Mouse (Mus musculus) B cell, adult 67 days (primary cell): ENCODE data around the gene Gm3618. TPM values are rescaled to one million over a fixed set of nuclear protein-coding genes. Genes with fewer than 3 reads are reported as not detected.

Experiments
- total RNA-seq, 2 experiments: library from RNA; stranded (reverse); gene quantifications; 4 replicates each; pipeline ENCODE4 v1.2.4; 2023

Gene Gm3618
- not detected for total RNA-seq

GRCm38 (mm10) chr14:6343578-6343977, at the start of gene Gm3618:
Gene Gm3618, minus strand, starts transcription at chr14:6343678.

GRCm38 (mm10) chr14:6390219-6390618, 46.7 kb upstream of the Gm3618 start, which contains the start of gene Gm16440:
Gene Gm16440, minus strand, starts transcription at chr14:6390319.

GRCm38 (mm10) chr14:6304743-6305142, 38.7 kb downstream of the Gm3618 start, which contains the start of gene Gm21103:
Gene Gm21103, minus strand, starts transcription at chr14:6304843.

GRCm38 (mm10) chr14:6286931-6287715, 56.4 kb downstream of the Gm3618 start, which contains the start of gene Gm3411:
Gene Gm3411, minus strand, starts transcription at chr14:6287250.

Other genes starting within 250 kb of the Gm3618 start
- gene Gm8206, start 249.7 kb downstream of the Gm3618 start, total RNA-seq, result not detected
- gene Gm3468, start 235.0 kb downstream of the Gm3618 start, total RNA-seq, result not detected
- not detected for gene Gm3476, start 217.9 kb downstream of the Gm3618 start, total RNA-seq
- not detected for gene Gm21560, start 124.4 kb downstream of the Gm3618 start, total RNA-seq
- gene Gm3411, start 56.4 kb downstream of the Gm3618 start, total RNA-seq, result not detected
- not detected for gene Gm21103, start 38.8 kb downstream of the Gm3618 start, total RNA-seq
- gene Gm16440, start 46.6 kb upstream of the Gm3618 start, total RNA-seq, result not detected
- gene Gm3591, start 68.8 kb upstream of the Gm3618 start, total RNA-seq, result under 1 TPM in 1 of 2 experiments, not detected in 1; 0.59 TPM
- gene Gm3594, start 100.9 kb upstream of the Gm3618 start, total RNA-seq, result not detected
- gene Gm8356, start 193.6 kb upstream of the Gm3618 start, total RNA-seq, result not detected
- not detected for gene Gm3629, start 246.9 kb upstream of the Gm3618 start, total RNA-seq